Mouse (Mus musculus): ENCODE data around the gene Mlst8. TPM values are rescaled to one million over a fixed set of nuclear protein-coding genes. Genes with fewer than 3 reads are reported as not detected.

Gene Mlst8
- polyA plus RNA-seq, 1 experiment from 2014 or later, result 31.8 TPM

DNA sequence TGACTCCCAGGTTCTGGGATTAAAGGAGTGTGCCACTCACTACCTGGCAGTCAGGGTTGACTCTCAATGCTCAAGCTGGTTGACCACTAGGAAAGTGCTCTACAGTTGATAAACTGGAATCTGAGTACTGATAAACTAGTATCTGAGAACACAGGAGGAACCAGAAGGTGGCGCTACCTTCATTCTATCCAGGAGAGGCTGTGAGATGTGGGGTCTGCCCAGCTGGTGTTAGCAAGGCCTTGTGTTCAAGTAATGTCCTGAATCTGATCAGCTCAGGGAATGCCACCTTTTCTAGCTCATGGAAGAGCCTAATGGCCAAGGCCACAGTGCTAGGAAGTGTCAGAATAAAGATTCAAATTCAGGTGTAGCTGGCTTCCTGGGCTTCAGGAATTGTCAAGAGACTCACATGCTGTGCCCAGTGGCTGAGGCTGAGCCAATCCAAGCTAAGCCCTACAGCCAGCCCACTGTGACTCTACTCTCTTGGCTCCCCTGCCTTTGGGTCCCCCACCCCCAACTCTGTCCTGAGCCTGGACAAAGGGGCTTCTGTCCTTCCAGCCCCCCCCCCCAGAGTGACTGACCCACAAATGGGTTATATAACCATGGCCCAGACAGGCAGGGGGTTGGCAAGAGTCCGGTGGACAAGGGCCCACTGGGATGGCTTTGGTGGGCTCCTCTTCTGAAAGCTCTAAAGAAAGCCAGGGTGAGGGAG is 15.9 kb upstream of the Mlst8 start:
- DNase-seq (ENCODE audit: low spot score), result peak; percentile 70
- Histone ChIP-seq H3K4me3 (ENCODE audit: low read depth, low read length) (no peak overlapping the region), H3K27ac (ENCODE audit: low read depth, low read length) (no peak overlapping the region), H3K4me1 (ENCODE audit: control insufficient read depth, insufficient read depth, low read length) (peaks cover 9% of the 10 kb centered on the region; the same call in 1 of the 2 replicates), H3K36me3 (ENCODE audit: control insufficient read depth, insufficient read depth, low read length) (peaks cover 39% of the 10 kb centered on the region), H3K4me2 (ENCODE audit: low read length) (no peak overlapping the region), H3K9ac (ENCODE audit: low read length) (no peak overlapping the region), H3K27me3 (replicated peaks; ENCODE audit: control insufficient read depth, insufficient read depth, low read length) (no peaks in the 10 kb centered on the region), H3K9me3 (replicated peaks; ENCODE audit: control insufficient read depth, low read length) (no peaks in the 10 kb centered on the region)
- no peak for ATAC-seq
- WGBS, result 37% methylated on average over 2 of the region's 2 CpGs

DNA sequence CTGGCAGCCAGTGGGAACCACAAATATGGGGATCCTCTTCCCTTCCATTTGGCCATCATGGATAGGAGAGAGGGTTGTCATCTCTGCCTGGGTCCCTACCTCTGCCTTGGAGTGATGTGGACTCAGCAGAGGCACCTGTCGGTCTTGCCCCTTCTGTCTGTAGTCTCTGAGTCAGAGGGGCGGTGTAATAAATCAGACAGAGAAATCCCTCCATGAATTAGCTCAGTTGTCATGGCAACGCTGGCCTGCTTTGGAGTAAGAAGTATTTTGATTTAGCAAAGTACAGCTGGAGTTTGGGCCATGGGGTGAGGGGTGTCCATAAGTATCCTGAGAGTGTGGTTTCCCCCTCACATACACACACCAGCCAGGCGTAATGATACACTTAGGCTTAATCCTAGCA is 11.5 kb upstream of the Mlst8 start:
- Histone ChIP-seq H3K27me3 (replicated peaks; ENCODE audit: control insufficient read depth, insufficient read depth, low read length) (no peaks in the 10 kb centered on the region), H3K9me3 (replicated peaks; ENCODE audit: control insufficient read depth, low read length) (no peaks in the 10 kb centered on the region), H3K4me1 (ENCODE audit: control insufficient read depth, insufficient read depth, low read length) (peaks cover 24% of the 10 kb centered on the region), H3K4me2 (ENCODE audit: low read length) (peak overlapping the region; percentile 82; the same call in 1 of the 2 replicates), H3K36me3 (ENCODE audit: control insufficient read depth, insufficient read depth, low read length) (no peaks in the 10 kb centered on the region), H3K9ac (ENCODE audit: low read length) (no peak overlapping the region), H3K4me3 (ENCODE audit: low read depth, low read length) (no peak overlapping the region), H3K27ac (ENCODE audit: low read depth, low read length) (0 out of 2 replicates have a peak overlapping the region, but pooled peaks have one; percentile 44)
- DNase-seq (ENCODE audit: low spot score) (peak; percentile 55), ATAC-seq (no peak)
- 56% methylated on average over 4 of the region's 4 CpGs for WGBS

DNA sequence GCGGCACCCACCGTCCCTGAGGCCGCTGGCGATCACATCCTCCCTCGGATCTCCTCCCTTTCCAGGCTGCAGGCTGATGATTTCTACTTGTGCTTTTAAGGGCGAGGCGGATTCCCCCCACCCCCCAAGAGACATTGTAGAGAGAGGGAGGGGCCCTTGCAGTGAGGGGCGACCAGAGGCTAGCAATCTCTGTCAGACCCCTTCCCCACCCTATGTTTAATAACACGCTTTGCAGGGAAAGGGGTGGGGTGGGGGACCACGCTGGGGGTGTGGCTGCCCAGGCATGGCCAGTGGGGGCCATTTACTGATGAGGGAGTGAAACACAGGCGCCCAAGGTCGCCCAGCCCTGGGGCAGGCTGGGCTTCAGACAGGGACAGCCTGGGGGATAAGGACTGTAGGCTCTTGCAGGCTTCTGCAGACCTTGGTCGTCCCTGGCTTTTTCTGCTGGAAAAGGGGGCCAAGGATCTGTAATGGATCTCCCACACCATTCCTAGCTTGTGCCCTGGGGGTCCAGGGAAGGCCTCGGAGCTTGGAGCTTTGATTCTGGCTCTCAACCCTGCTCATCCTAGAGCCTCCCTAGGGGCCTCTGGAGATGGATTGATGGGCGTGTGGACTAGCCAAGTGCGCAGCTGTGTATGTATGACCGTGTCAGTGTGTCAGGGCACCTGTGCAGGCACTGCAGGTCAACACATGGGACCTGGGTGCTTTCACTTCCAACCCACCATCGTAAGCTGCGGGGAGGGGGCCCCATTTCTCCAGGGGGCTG is 10.6 kb upstream of the Mlst8 start:
- DNase-seq (ENCODE audit: low spot score) (no peak), ATAC-seq (peak; percentile 22)
- no peaks in the 10 kb centered on the region for H3K36me3 ChIP-seq (ENCODE audit: control insufficient read depth, insufficient read depth, low read length)
- peak overlapping the region; percentile 94 for H3K9ac ChIP-seq (ENCODE audit: low read length)
- H3K27ac ChIP-seq (ENCODE audit: low read depth, low read length), result peak overlapping the region; percentile 92
- no peaks in the 10 kb centered on the region for H3K27me3 ChIP-seq (replicated peaks; ENCODE audit: control insufficient read depth, insufficient read depth, low read length)
- peak overlapping the region; percentile 82 for H3K4me2 ChIP-seq (ENCODE audit: low read length)
- peaks cover 26% of the 10 kb centered on the region for H3K4me1 ChIP-seq (ENCODE audit: control insufficient read depth, insufficient read depth, low read length)
- H3K4me3 ChIP-seq (ENCODE audit: low read depth, low read length), result peak overlapping the region; percentile 87
- H3K9me3 ChIP-seq (replicated peaks; ENCODE audit: control insufficient read depth, low read length), result no peaks in the 10 kb centered on the region
- 20% methylated on average over 19 of the region's 19 CpGs for WGBS

DNA sequence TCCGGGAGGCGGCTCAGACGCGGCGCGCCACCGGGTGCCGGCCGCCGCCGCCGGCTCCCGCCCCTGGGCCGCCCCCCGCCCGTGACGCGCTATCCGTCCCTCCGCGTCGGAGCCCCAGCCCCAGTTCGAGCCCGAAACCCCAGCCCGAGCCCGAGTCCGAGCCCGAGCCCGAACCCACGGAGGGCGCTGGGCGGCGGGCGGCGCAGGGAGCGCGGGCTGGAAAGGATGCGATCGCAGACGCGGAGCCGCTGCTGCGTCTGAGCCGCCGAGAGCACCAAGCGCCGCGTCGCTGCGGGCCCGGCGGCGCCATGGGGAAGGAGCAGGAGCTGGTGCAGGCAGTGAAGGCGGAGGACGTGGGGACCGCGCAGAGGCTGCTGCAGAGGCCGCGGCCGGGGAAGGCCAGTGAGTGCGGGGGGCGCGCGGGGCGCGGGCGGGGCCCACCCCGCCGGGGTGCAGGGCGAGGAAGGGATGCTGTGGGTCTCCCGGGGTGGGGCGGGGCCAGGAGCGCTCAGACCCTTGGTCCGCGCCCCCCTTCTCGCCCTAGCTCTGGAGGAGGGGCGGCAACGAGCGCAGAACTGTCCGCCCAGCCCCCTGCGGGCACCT is 9.9 kb upstream of the Mlst8 start:
- Histone ChIP-seq H3K4me1 (ENCODE audit: control insufficient read depth, insufficient read depth, low read length) (peaks cover 26% of the 10 kb centered on the region), H3K27ac (ENCODE audit: low read depth, low read length) (peak overlapping the region; percentile 92), H3K4me3 (ENCODE audit: low read depth, low read length) (peak overlapping the region; percentile 87), H3K4me2 (ENCODE audit: low read length) (peak overlapping the region; percentile 82), H3K27me3 (replicated peaks; ENCODE audit: control insufficient read depth, insufficient read depth, low read length) (no peaks in the 10 kb centered on the region), H3K36me3 (ENCODE audit: control insufficient read depth, insufficient read depth, low read length) (no peaks in the 10 kb centered on the region), H3K9me3 (replicated peaks; ENCODE audit: control insufficient read depth, low read length) (no peaks in the 10 kb centered on the region), H3K9ac (ENCODE audit: low read length) (peak overlapping the region; percentile 94)
- DNase-seq (ENCODE audit: low spot score), result peak; percentile 57
- 2% methylated on average over 39 of the region's 81 CpGs for WGBS
- ATAC-seq, result peak; percentile 71

DNA sequence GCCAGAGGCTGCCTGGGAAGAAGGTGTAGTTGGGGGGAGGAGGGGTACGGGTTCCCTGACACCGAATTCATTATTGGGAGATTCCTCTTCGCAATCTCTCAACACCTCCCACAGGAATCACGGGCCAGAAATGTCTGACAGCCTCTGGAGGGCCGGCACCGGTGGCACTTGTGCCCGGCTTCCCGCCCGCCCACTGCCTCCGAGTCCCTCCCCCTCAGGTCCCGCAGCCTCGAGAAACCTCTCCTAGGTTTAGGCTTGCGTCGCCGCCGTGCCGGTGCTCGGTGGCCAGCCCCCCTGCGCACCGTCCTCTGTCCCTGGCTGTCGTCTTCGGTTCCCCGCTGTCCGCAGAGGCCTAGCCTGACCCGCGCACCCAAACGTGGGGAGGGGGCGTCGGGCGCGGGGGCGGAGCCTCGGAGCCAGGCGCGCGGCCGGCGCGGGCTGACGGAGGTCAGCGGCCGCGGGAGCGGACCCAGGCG is 9.3 kb upstream of the Mlst8 start, which contains the start of gene Caskin1:
Gene Caskin1, plus strand, starts transcription at position 416 of the 476 bp plus-strand sequence.
- WGBS, result under 1% methylated on average over 40 of the region's 45 CpGs
- Histone ChIP-seq H3K36me3 (ENCODE audit: control insufficient read depth, insufficient read depth, low read length) (no peaks in the 10 kb centered on the region), H3K9me3 (replicated peaks; ENCODE audit: control insufficient read depth, low read length) (no peaks in the 10 kb centered on the region), H3K4me1 (ENCODE audit: control insufficient read depth, insufficient read depth, low read length) (peaks cover 26% of the 10 kb centered on the region), H3K27ac (ENCODE audit: low read depth, low read length) (peak within 1 kb of the TSS; percentile 92), H3K4me2 (ENCODE audit: low read length) (peak within 1 kb of the TSS; percentile 82), H3K27me3 (replicated peaks; ENCODE audit: control insufficient read depth, insufficient read depth, low read length) (no peaks in the 10 kb centered on the region), H3K4me3 (ENCODE audit: low read depth, low read length) (peak within 1 kb of the TSS; percentile 87), H3K9ac (ENCODE audit: low read length) (peak within 1 kb of the TSS; percentile 94)
- peak; percentile 55 for ATAC-seq
- DNase-seq (ENCODE audit: low spot score), result peak; percentile 53

DNA sequence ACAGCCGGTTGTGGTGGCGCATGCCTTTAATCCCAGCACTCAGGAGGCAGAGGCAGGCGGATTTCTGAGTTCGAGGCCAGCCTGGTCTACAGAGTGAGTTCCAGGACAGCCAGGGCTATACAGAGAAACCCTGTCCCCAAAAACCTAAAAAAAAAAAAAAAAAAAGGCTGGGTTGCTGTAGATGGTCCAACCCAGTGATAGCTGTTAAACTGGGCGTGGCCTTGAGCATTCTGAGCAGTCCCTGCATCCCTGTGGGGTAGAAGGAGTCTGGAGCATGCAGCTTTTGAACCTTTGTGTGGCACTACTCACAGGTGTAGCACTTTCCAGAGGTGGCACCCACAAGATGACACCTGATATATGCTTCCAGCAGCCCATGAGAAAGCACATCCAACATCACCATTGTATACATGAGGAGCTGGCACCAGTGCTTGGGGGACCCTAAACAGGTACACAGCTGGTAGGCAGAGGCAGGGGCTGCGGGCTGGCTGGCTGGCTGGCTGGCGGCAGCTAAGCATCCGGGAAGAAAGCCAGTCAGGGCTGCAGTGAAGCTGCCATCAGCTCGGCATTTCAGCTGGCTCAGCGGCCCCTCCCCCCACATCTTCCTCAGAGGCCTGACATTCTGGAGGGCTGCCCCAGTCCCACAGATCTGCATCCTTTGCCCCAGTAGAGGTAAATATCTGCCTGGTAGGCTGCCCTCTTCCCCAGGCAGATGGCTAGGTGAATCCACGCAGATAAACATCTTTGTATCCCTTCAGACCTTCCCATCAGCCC is 6.4 kb upstream of the Mlst8 start:
- H3K36me3 ChIP-seq (ENCODE audit: control insufficient read depth, insufficient read depth, low read length), result no peaks in the 10 kb centered on the region
- ATAC-seq, result peak; percentile 11; the same call in 1 of the 2 replicates
- H3K4me3 ChIP-seq (ENCODE audit: low read depth, low read length), result no peak overlapping the region
- no peaks in the 10 kb centered on the region for H3K27me3 ChIP-seq (replicated peaks; ENCODE audit: control insufficient read depth, insufficient read depth, low read length)
- 0 out of 2 replicates have a peak overlapping the region, but pooled peaks have one; percentile 30 for H3K27ac ChIP-seq (ENCODE audit: low read depth, low read length)
- DNase-seq (ENCODE audit: low spot score), result peak; percentile 76
- peaks cover 22% of the 10 kb centered on the region for H3K4me1 ChIP-seq (ENCODE audit: control insufficient read depth, insufficient read depth, low read length)
- H3K9ac ChIP-seq (ENCODE audit: low read length), result 0 out of 2 replicates have a peak overlapping the region, but pooled peaks have one; percentile 21
- no peak overlapping the region for H3K4me2 ChIP-seq (ENCODE audit: low read length)
- H3K9me3 ChIP-seq (replicated peaks; ENCODE audit: control insufficient read depth, low read length), result no peaks in the 10 kb centered on the region
- WGBS, result 47% methylated on average over 11 of the region's 11 CpGs

DNA sequence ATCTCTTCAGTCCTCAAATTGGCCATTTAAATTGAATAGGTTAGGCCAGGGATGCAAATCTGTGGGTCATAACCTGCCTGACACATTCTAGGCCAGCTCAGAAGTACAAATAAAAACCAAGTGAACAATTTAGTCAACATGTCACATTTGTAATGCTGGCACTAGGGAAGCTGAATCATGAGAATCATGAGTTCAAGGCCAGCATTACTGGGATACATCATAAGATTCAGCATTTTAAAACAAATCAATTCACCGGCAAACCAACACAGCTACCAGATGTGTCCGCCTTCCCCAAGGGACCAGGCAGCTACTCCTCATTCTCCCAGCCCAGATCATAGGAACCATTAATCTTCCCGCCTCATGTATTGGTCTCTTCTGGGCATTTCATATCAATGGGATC is 4.6 kb upstream of the Mlst8 start:
- H3K4me3 ChIP-seq (ENCODE audit: low read depth, low read length), result no peak overlapping the region
- peaks cover 13% of the 10 kb centered on the region for H3K4me1 ChIP-seq (ENCODE audit: control insufficient read depth, insufficient read depth, low read length)
- H3K27ac ChIP-seq (ENCODE audit: low read depth, low read length), result no peak overlapping the region
- H3K4me2 ChIP-seq (ENCODE audit: low read length), result no peak overlapping the region
- H3K27me3 ChIP-seq (replicated peaks; ENCODE audit: control insufficient read depth, insufficient read depth, low read length), result no peaks in the 10 kb centered on the region
- H3K9me3 ChIP-seq (replicated peaks; ENCODE audit: control insufficient read depth, low read length), result no peaks in the 10 kb centered on the region
- H3K9ac ChIP-seq (ENCODE audit: low read length), result no peak overlapping the region
- no peak for ATAC-seq
- H3K36me3 ChIP-seq (ENCODE audit: control insufficient read depth, insufficient read depth, low read length), result no peaks in the 10 kb centered on the region
- no peak for DNase-seq (ENCODE audit: low spot score)
- 90% methylated on average over 3 of the region's 3 CpGs for WGBS
